Mouse (Mus musculus) kidney, embryonic 15.5 days (tissue): Measurements from ENCODE around the gene Hoxa7. TPM values are rescaled to one million over a fixed set of nuclear protein-coding genes. Genes with fewer than 3 reads are reported as not detected.
A peak's percentile ranks its signal among the peaks of the same experiment; 100 is the strongest.

Source experiments
- ATAC-seq: fragments of 200-750 bp; cut with Nextera tagmentation; replicated peaks from 2 replicates; pipeline ENCODE4 v1.8.0; 2017; ENCODE audit warnings: moderate TSS enrichment; ENCODE audit not compliant: low FRiP score
- H3K27ac ChIP-seq: fragments of 300-500 bp; sonication (generic); 2 replicates; pipeline ENCODE4 v1.5.1; 2015; ENCODE audit warnings: mild to moderate bottlenecking, inconsistent platforms
- H3K27me3 ChIP-seq: fragments of 300-500 bp; sonication (generic); 2 replicates; pipeline ENCODE4 v1.6.1; 2015; ENCODE audit warnings: inconsistent platforms
- H3K36me3 ChIP-seq: fragments of 300-500 bp; sonication (generic); 2 replicates; pipeline ENCODE4 v1.6.1; 2015; ENCODE audit warnings: inconsistent platforms
- H3K4me1 ChIP-seq: fragments of 300-500 bp; sonication (generic); 2 replicates; pipeline ENCODE4 v1.6.1; 2015; ENCODE audit warnings: inconsistent platforms
- H3K4me2 ChIP-seq: fragments of 300-500 bp; sonication (generic); 2 replicates; pipeline ENCODE4 v1.6.1; 2015; ENCODE audit warnings: moderate library complexity, mild to moderate bottlenecking, inconsistent platforms
- H3K4me3 ChIP-seq: fragments of 300-500 bp; sonication (generic); replicated peaks from 2 replicates; pipeline ENCODE4 v1.5.1; 2015; ENCODE audit warnings: mild to moderate bottlenecking, inconsistent platforms
- H3K9ac ChIP-seq: fragments of 300-500 bp; sonication (generic); 2 replicates; pipeline ENCODE4 v1.6.1; 2015; ENCODE audit warnings: mild to moderate bottlenecking, inconsistent platforms
- H3K9me3 ChIP-seq: fragments of 300-500 bp; sonication (generic); replicated peaks from 2 replicates; pipeline ENCODE4 v1.6.1; 2016; ENCODE audit warnings: inconsistent platforms
- WGBS: fragments of 180-500 bp; shearing (Covaris S2); methylation state at CpG from one replicate; pipeline ENCODE4 v1.1.7; 2015; ENCODE audit warnings: mixed read lengths; 5-methylcytosine and 5-hydroxymethylcytosine counted together
- microRNA counts: library from miRNA; unstranded; fragments of <30 nt; microRNA quantifications from one replicate; lab custom pipeline; 2016
- microRNA-seq: library from miRNA; unstranded; fragments of <30 nt; microRNA quantifications from one replicate; pipeline ENCODE4, GENCODE M21; 2016
- polyA plus RNA-seq: library from polyadenylated mRNA; unstranded; fragments of >200 nt; fragmentation: Nextera tagmentation; extraction: Ambion mirVana; gene quantifications from 2 replicates; pipeline ENCODE4 v1.2.1, GENCODE M21; 2015

Gene Hoxa7
- polyA plus RNA-seq, 1 experiment from 2014 or later: 27.2 TPM

DNA sequence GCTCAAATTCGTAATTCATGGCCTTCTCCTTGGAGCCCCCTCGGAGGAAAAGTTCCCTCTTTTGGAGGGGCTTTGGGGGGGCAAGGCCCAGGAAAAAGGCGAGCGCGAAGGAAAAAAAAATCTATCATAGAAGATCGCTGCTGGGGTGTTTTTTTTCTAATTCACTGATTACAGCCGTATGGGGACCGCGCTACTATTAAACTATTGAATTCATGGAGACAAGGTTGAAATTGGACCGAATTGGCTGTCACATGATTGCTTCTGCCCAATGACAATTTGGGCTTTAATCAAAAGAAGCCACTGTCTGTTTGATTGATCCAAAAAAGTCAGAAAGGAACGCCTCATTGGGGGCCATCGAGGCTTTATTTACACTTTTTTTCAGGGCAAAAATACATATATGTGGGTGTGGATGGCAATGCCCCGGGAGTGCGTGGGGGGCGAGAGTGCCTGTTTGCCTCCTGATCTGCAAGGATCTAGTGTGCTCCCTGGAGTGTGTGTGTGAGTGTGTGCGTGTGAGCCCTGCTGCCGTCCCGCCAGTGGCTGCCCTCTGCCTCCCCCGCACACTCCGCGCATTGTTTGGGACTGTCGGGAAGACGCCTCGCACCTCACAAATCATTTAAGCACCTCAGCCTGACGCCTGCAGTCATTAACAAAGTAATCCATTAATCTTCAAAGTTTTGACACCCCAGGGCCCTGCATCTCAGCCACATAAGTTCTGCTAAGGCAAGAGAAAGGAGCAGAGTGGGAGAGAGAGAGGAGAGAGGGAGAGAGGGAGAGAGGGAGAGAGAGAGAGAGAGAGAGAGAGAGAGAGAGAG is 56.8 kb downstream of the Hoxa7 start, which contains the start of gene Hoxa2:
TSS of gene Hoxa2 (minus strand) at position 206 of the 815 bp plus-strand sequence.
- H3K27me3 ChIP-seq: no peaks in the 10 kb centered on the region
- 1% methylated on average over 25 of the region's 25 CpGs for WGBS
- H3K4me3 ChIP-seq: peak within 1 kb of the TSS; percentile 44
- peak within 1 kb of the TSS; percentile 77 for H3K4me2 ChIP-seq
- H3K9me3 ChIP-seq: no peaks in the 10 kb centered on the region
- peak within 1 kb of the TSS; percentile 90 for H3K27ac ChIP-seq
- H3K36me3 ChIP-seq: 0 out of 2 replicates have a peak, but pooled peaks cover under 1% of the 10 kb centered on the region
- peak within 1 kb of the TSS; percentile 54 for H3K9ac ChIP-seq
- peaks cover 91% of the 10 kb centered on the region for H3K4me1 ChIP-seq
- peak; percentile 24; the same call in 1 of the 2 replicates for ATAC-seq

MicroRNA genes within 50 kb of the gene (microRNA counts, 519-probe panel; counts per million panel counts)
- microRNA mmu-miR-196b (lab: Ali Mortazavi, UCI): 3,761 counts per million, percentile 93 among the panel's probes with 10 or more counts

Small RNAs within 50 kb of the gene (microRNA-seq; reads per million reads assigned to microRNA genes)
- 28,719 reads per million, percentile 98 among the genes with 10 or more reads in this experiment for gene Mir196b

Other genes starting within 250 kb of the Hoxa7 start
- 34.5 and 35.0 TPM in 2 replicates for gene Skap2, start 209.3 kb downstream of the Hoxa7 start, polyA plus RNA-seq
- 0.64 and 0.81 TPM in 2 replicates for gene Hoxa1, start 63.5 kb downstream of the Hoxa7 start, polyA plus RNA-seq
- 2.2 and 3.6 TPM in 2 replicates for gene Hoxa2, start 57.0 kb downstream of the Hoxa7 start, polyA plus RNA-seq
- gene 5730596B20Rik, start 44.4 kb downstream of the Hoxa7 start, polyA plus RNA-seq: 2.1 and 2.4 TPM in 2 replicates
- 1.5 and 1.8 TPM in 2 replicates for gene Hoxa4, start 30.1 kb downstream of the Hoxa7 start, polyA plus RNA-seq
- 11.0 and 11.5 TPM in 2 replicates for gene Hoxa5, start 17.3 kb downstream of the Hoxa7 start, polyA plus RNA-seq
- gene Hoxa6, start 13.1 kb downstream of the Hoxa7 start, polyA plus RNA-seq: 4.2 and 4.3 TPM in 2 replicates
- 9.5 and 11.8 TPM in 2 replicates for gene Hoxa3, start 8.5 kb downstream of the Hoxa7 start, polyA plus RNA-seq
- 0.92 TPM in 1 of 2 replicates, not detected in the other for gene Gm28308, start 8.5 kb downstream of the Hoxa7 start, polyA plus RNA-seq
- gene Hoxa9, start 9.2 kb upstream of the Hoxa7 start, polyA plus RNA-seq: 53.4 and 65.1 TPM in 2 replicates
- 157 and 172 TPM in 2 replicates for gene Hoxa10, start 19.0 kb upstream of the Hoxa7 start, polyA plus RNA-seq
- 34.3 and 34.8 TPM in 2 replicates for gene Hoxa11, start 24.0 kb upstream of the Hoxa7 start, polyA plus RNA-seq
- 0.13 and 0.43 TPM in 2 replicates for gene Hoxa13, start 39.0 kb upstream of the Hoxa7 start, polyA plus RNA-seq
- 0.14 TPM in 1 of 2 replicates, not detected in the other for gene Evx1, start 91.6 kb upstream of the Hoxa7 start, polyA plus RNA-seq